Mouse (Mus musculus) splenic B cell, adult 2 months (primary cell): ENCODE data around the gene Vmn2r97.
"Not testable (repeated sequence)": the region's sequence is repeated elsewhere in the genome, so short reads cannot be mapped to it uniquely, and the experiment has no call there.

Source experiments
- DNase-seq: peaks from one replicate; pipeline ENCODE4 v3.0.0-alpha.2; 2011; ENCODE audit warnings: low read depth, low spot score
- H3K27me3 ChIP-seq: 2 replicates; pipeline ENCODE4 v1.6.1; 2012; ENCODE audit warnings: mild to moderate bottlenecking, low read length, moderate library complexity, mixed read lengths; ENCODE audit not compliant: control insufficient read depth, poor library complexity, insufficient read depth, severe bottlenecking
- H3K36me3 ChIP-seq: 2 replicates; pipeline ENCODE4 v1.6.1; 2012; ENCODE audit warnings: mild to moderate bottlenecking, low read length, moderate library complexity, mixed read lengths; ENCODE audit not compliant: control insufficient read depth, poor library complexity, insufficient read depth, severe bottlenecking

The Vmn2r97 gene

DNA sequence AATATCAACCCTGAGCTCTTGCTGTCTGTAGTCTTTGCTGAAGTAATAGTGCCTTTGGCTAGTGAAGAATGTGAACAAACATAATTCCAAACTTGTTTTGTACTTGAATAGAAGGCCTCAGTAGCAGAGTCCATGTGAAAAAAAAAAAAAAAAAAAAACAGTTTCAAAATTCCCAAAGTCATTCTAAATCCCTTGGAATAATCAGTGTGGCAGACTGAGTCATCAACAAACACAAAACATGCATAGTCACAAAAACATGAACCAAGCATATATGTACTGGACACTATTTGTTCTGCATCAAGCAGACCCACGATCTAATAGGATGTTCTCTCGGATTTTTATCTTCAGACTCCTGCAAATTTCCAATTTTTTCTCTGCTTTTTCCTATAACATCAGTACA is at the start of gene Vmn2r97:
Vmn2r97 (plus strand) TSS at position 301 of the 400 bp plus-strand sequence.
- H3K36me3 ChIP-seq, H3K27me3 ChIP-seq, DNase-seq: not testable (repeated sequence)

DNA sequence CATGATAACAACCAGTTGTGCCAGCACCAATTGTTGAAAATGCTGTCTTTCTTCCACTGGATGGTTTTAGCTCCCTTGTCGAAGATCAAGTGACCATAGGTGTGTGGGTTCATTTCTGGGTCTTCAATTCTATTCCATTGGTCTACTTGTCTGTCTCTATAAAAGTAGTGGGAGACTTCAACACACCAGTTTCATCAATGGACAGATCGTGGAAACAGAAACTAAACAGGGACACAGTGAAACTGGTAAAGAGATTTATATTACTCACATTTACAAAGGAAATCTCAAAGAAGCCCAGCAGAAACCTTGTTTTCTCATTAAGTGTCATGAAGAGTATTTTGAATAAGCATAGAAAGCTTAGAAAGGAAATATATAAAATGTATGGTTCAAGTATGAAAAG is 31.7 kb upstream of the Vmn2r97 start:
- not testable (repeated sequence) for DNase-seq, H3K36me3 ChIP-seq, H3K27me3 ChIP-seq

DNA sequence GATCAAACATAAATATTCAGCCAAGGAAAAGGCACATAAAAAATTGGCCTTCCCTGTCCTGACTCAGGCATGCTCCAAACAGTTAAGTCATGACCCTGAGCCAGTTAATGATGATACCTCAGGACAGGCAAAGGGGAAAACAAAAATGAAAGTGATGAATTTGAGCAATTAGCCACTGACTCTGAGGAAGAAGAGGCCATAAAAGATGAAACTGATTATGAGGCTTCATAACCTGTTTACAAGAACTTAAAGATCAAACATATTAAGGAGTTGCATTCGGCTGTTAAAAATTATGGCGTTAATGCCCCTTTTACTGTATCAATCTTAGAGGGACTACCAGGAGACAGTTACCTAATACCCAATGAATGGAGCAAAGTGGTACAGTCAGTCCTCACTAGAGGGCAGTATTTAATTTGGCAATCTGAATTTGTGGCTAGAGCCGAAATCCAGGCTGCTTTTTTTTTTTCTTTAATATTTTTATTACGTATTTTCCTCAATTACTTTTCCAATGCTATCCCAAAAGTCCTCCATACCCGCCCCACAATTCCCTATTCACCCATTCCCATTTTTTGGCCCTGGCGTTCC is 24.3 kb upstream of the Vmn2r97 start:
- Histone ChIP-seq H3K36me3 (no peaks in the 10 kb centered on the region), H3K27me3 (no peaks in the 10 kb centered on the region)
- DNase-seq = peak; percentile 1

DNA sequence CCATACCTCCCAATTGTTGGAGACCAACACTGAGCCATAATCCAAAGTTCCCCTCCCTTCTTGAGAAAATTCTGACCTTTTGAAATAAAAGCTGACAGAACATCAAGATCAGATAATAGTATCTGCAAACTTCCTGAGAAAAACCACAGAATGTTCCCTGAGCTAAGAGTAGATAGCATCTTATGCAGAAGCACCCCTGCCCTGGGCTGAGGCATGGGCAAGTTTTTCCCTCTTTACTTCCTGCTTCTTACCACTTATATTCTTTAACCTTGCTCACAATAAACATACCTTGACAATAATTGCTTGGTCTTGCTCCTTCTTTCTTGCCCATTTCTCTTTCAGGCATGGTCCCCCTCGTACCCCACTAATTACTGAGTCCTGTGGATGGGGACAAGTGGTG is 43.7 kb downstream of the Vmn2r97 start:
- H3K36me3 ChIP-seq, DNase-seq, H3K27me3 ChIP-seq: not testable (repeated sequence)

DNA sequence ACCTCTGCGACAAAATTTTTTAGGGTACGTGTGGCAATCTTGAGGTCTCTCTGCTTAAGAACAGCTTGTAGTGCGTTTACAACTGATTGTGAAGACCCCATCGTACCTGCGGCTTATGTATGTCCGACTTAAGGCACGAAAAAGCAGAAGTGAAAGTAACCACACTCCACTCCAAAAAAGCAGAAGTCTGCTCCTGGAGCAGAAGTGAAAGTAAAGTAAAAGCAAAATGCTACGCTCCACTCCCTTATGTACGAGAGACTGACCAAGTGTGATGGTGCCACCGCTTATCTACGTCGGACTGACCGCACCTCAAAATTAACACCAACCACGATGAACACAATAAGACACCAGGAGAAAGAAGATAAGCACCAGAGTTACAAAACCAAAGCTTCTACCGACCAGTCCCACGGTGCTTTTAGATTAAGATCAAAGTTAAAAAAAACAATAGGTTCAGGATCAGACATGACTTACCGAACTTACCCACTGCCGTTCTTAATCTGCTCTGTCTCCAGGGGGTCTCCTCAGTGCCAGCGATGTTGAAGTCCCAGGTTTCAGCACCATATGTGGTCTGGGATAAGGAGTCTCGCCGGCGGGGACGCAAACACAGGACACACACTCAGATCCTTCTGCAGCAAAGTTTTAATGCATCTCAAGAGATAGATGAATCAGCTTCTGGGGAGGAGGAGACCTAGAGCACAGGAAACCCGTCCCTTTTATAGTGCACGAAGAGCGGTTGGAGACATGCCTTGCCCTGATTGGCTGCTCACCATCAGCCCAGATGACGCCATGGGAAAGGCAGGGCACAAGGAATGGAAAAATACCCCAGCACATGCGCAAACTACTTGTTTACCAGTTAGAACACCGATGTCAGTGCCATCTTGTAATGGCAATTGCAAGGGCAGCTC is 54.5 kb downstream of the Vmn2r97 start:
- H3K27me3 ChIP-seq = no peaks in the 10 kb centered on the region
- peak; percentile 87 for DNase-seq
- H3K36me3 ChIP-seq = no peaks in the 10 kb centered on the region
